Mouse (Mus musculus): ENCODE data around the gene Rfng. TPM values are rescaled to one million over a fixed set of nuclear protein-coding genes. Genes with fewer than 3 reads are reported as not detected.

Gene Rfng
- polyA plus RNA-seq, 1 experiment = 3.1 TPM

DNA sequence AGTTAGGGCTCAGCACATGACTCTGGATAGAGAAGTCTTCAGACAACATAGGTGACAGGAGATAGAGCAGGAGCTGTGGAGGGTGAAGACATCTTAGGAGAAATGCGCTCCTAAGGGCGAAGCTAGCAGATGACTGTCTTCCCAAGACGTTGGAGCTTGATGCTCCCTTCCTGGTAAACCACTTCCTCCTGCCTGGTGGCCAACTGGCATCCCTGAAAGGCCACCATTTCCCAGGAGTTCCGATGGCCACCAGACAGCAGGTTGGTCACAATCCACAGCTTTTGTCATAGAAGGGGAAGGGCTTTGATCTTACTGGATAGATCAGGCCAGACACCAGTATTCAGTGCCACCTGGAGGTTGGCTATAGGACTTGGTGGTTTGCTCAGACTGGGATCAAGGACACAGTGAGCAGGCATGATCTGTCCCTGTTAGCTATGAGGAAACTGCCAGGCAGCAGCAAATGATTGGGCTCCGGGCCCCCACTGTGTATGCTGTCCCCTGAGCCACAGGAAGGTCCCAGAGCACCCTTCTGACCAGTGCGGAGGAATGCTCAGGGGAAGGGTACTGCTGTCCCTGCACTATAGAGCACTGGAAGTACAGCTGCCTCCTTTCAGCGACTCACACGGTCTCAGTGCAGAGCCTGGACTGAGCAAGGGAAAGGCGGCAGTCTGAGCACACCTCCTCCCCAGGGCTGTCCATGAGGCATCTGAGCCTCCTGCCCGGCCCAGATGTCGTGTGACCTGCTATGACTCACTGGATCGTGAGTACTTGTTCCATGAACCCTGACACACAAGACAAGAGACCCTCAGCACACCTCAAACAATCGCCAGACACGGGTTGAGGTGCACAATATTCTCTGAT lies 22.0 kb downstream of the Rfng start:
- H3K36me3 ChIP-seq (ENCODE audit: control insufficient read depth) = no peaks in the 10 kb centered on the region
- H3K4me1 ChIP-seq (ENCODE audit: control insufficient read depth) = no peaks in the 10 kb centered on the region
- peaks cover 21% of the 10 kb centered on the region for H3K27me3 ChIP-seq (ENCODE audit: control insufficient read depth)
- no peak for TF ChIP-seq GATA1 (IDR thresholded peaks at IDR 0.05; ENCODE audit: low read length)
- no peak for TF ChIP-seq TAL1 (IDR thresholded peaks at IDR 0.05; ENCODE audit: low read length)
- H3K4me3 ChIP-seq (replicated peaks) = no peak overlapping the region
- peaks cover 42% of the 10 kb centered on the region for H3K9me3 ChIP-seq (ENCODE audit: control insufficient read depth, low read length)

DNA sequence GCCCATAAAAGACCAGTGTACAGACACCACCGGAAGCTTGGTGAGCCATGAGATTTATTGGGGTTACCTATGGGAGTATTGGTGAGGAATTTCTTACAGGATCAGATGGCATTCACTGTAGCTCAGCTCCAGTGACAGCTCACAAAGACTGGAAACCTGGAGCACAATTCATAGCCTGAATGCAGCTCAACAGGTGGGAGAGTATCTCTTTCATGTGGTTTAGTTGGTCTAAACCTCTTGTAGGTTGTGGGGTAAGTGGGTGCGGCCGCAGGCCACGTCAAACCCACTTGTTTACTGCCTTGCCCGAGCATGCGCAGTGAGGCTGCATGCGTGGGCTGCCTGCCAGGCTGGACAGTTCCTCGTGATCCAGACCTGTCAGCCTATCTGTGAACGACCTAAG lies 23.8 kb downstream of the Rfng start:
- Histone ChIP-seq H3K4me1 (ENCODE audit: control insufficient read depth) (no peaks in the 10 kb centered on the region), H3K27me3 (ENCODE audit: control insufficient read depth) (peaks cover 17% of the 10 kb centered on the region), H3K4me3 (replicated peaks) (no peak overlapping the region), H3K36me3 (ENCODE audit: control insufficient read depth) (no peaks in the 10 kb centered on the region), H3K9me3 (ENCODE audit: control insufficient read depth, low read length) (peaks cover 50% of the 10 kb centered on the region)
- TF ChIP-seq TAL1 (IDR thresholded peaks at IDR 0.05; ENCODE audit: low read length) (no peak), GATA1 (IDR thresholded peaks at IDR 0.05; ENCODE audit: low read length) (no peak)

DNA sequence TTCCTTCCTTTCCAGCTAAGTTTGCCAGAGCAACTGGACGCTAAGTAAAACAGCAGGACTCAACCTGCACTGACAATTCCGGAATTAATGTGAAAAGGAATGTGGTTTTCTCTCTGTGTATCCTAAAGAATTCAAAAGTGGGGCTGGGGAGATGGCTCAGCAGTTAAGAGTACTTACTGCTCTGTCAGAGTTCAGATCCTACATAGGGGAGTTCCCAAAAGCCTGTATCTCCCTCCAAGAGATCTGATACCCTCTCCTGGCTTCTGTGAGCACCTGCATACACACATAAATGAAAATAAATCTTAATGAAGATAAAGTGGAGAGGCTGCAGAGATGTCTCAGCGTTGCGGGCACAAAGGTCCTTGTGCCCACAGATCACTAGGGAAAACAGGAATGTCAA lies 32.4 kb downstream of the Rfng start:
- no peaks in the 10 kb centered on the region for H3K36me3 ChIP-seq (ENCODE audit: control insufficient read depth)
- peaks cover 4% of the 10 kb centered on the region; the same call in 1 of the 2 replicates for H3K9me3 ChIP-seq (ENCODE audit: control insufficient read depth, low read length)
- TF ChIP-seq TAL1 (IDR thresholded peaks at IDR 0.05; ENCODE audit: low read length) (no peak), GATA1 (IDR thresholded peaks at IDR 0.05; ENCODE audit: low read length) (no peak)
- H3K4me1 ChIP-seq (ENCODE audit: control insufficient read depth) = no peaks in the 10 kb centered on the region
- H3K27me3 ChIP-seq (ENCODE audit: control insufficient read depth) = peaks cover 3% of the 10 kb centered on the region; the same call in 1 of the 2 replicates
- H3K4me3 ChIP-seq (replicated peaks) = no peak overlapping the region

DNA sequence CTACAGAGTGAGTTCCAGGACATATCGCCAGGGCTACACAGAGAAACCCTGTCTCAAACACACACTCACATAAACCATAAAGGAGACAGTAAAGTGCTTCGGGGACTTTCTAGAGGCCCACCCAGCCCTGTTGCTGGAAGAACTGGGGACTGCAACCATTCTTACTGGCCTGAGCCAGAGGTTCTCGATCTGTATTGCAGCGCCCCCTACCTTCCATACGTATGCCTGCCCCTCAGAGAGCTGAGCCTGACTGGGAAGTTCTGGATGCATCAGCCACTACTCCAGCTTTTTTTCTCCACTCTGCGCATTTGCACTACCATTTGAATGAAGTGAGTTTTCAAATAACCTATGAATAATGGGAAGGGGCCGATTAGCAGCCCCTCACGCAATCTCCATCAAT lies 34.6 kb downstream of the Rfng start:
- Histone ChIP-seq H3K4me1 (ENCODE audit: control insufficient read depth) (no peaks in the 10 kb centered on the region), H3K9me3 (ENCODE audit: control insufficient read depth, low read length) (no peaks in the 10 kb centered on the region), H3K4me3 (replicated peaks) (no peak overlapping the region), H3K36me3 (ENCODE audit: control insufficient read depth) (no peaks in the 10 kb centered on the region), H3K27me3 (ENCODE audit: control insufficient read depth) (peaks cover 3% of the 10 kb centered on the region; the same call in 1 of the 2 replicates)
- TF ChIP-seq GATA1 (IDR thresholded peaks at IDR 0.05; ENCODE audit: low read length) (no peak), TAL1 (IDR thresholded peaks at IDR 0.05; ENCODE audit: low read length) (no peak)

DNA sequence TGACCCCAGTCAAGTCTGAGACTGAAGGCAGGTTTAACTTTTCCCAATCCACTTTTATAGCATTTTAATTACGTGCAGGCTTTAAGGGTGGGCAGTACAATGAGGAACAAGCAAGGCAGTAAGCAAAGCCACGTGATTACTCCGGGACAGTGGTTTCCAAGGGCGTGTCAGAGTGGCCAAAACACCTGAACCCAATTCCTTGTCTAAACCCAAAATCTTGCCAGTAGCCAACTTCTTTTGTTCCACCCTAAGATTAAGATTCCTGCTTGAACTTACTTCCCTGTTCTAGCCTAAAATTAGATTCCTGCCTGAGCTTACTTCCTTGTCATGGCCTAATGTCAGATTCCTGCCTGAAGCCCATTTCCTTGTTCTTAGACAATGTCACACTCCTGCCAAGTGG lies 36.0 kb downstream of the Rfng start:
- Histone ChIP-seq H3K4me3 (replicated peaks) (no peak overlapping the region), H3K27me3 (ENCODE audit: control insufficient read depth) (peaks cover 6% of the 10 kb centered on the region), H3K36me3 (ENCODE audit: control insufficient read depth) (no peaks in the 10 kb centered on the region), H3K9me3 (ENCODE audit: control insufficient read depth, low read length) (no peaks in the 10 kb centered on the region; the same call in 1 of the 2 replicates), H3K4me1 (ENCODE audit: control insufficient read depth) (no peaks in the 10 kb centered on the region)
- TF ChIP-seq GATA1 (IDR thresholded peaks at IDR 0.05; ENCODE audit: low read length) (no peak), TAL1 (IDR thresholded peaks at IDR 0.05; ENCODE audit: low read length) (no peak)

DNA sequence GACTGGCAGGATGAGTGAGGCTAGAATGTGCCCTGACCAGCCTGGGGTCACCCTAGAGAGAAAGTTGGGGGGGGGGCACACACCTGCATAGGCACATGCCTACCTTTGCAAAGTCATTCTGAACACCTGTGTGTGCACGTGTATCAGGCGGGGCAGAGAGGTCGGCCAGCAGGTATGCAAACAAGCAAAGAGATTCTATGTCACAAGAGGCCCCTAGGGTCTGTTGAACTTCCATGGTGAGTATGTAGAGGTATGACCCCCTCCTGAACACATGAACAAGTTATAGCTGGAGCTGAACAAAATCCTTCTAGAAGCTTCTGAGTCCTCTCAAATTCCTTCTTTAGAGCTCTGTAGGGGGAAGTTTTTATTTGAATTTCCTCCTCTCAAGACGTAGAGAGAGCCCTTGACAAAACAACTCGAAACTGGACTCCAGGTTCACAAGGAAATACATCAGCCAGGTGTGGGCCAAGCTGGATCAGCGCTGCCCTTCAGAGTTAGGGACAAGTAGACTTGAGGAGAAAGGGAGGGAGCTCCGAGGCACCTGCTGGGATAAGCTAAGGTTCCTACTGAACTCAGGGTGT lies 39.8 kb downstream of the Rfng start:
- Histone ChIP-seq H3K27me3 (ENCODE audit: control insufficient read depth) (peaks cover 3% of the 10 kb centered on the region; the same call in 1 of the 2 replicates), H3K36me3 (ENCODE audit: control insufficient read depth) (no peaks in the 10 kb centered on the region), H3K4me3 (replicated peaks) (no peak overlapping the region), H3K9me3 (ENCODE audit: control insufficient read depth, low read length) (no peaks in the 10 kb centered on the region; the same call in 1 of the 2 replicates), H3K4me1 (ENCODE audit: control insufficient read depth) (no peaks in the 10 kb centered on the region)
- no peak for TF ChIP-seq TAL1 (IDR thresholded peaks at IDR 0.05; ENCODE audit: low read length)
- no peak for TF ChIP-seq GATA1 (IDR thresholded peaks at IDR 0.05; ENCODE audit: low read length)

DNA sequence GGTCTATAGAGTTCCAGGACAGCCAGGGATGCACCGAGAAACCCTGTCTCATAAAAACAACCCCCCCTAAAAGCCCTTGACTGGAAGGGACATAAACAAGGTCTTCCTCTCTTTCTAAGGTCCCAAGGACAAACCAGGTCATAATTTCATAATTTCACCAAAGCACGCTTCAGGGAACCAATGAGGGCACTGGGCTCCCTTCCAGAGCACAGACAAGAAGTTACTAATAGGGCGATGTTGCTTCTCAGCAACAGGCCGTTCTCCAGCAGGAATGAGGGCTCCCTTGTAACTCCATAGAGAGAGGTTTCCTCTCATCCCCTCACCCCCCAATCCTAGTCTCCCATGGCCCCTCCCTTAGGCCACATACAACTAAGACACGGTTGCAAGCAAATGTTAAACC lies 43.0 kb downstream of the Rfng start:
- no peak overlapping the region for H3K4me3 ChIP-seq (replicated peaks)
- no peaks in the 10 kb centered on the region for H3K36me3 ChIP-seq (ENCODE audit: control insufficient read depth)
- TF ChIP-seq GATA1 (IDR thresholded peaks at IDR 0.05; ENCODE audit: low read length) = no peak
- TF ChIP-seq TAL1 (IDR thresholded peaks at IDR 0.05; ENCODE audit: low read length) = no peak
- H3K9me3 ChIP-seq (ENCODE audit: control insufficient read depth, low read length) = no peaks in the 10 kb centered on the region; the same call in 1 of the 2 replicates
- H3K27me3 ChIP-seq (ENCODE audit: control insufficient read depth) = peaks cover 3% of the 10 kb centered on the region; the same call in 1 of the 2 replicates
- no peaks in the 10 kb centered on the region for H3K4me1 ChIP-seq (ENCODE audit: control insufficient read depth)

DNA sequence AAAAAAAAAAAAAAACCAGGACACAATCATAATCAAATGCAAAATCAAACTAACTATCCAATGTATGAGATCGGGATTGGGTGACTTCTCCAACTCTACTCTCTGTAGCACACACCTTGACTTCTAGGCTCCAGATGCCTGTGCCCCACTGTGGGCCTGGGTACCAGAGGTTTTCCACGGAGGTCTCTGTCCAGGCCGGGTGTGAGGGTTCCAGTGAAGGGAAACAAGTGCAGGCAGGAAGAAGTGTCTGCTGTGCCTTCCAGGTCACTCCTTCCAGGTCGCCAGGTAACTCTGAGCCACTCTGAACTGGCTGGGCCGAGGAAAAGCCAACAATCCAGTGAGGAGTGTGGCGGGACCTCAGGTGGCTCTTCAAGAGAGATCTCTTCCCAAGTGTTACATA lies 47.6 kb downstream of the Rfng start:
- H3K4me1 ChIP-seq (ENCODE audit: control insufficient read depth) = no peaks in the 10 kb centered on the region
- H3K9me3 ChIP-seq (ENCODE audit: control insufficient read depth, low read length) = peaks cover 2% of the 10 kb centered on the region
- peaks cover 12% of the 10 kb centered on the region for H3K27me3 ChIP-seq (ENCODE audit: control insufficient read depth)
- no peaks in the 10 kb centered on the region for H3K36me3 ChIP-seq (ENCODE audit: control insufficient read depth)
- TF ChIP-seq TAL1 (IDR thresholded peaks at IDR 0.05; ENCODE audit: low read length) (no peak), GATA1 (IDR thresholded peaks at IDR 0.05; ENCODE audit: low read length) (no peak)
- no peak overlapping the region for H3K4me3 ChIP-seq (replicated peaks)

DNA sequence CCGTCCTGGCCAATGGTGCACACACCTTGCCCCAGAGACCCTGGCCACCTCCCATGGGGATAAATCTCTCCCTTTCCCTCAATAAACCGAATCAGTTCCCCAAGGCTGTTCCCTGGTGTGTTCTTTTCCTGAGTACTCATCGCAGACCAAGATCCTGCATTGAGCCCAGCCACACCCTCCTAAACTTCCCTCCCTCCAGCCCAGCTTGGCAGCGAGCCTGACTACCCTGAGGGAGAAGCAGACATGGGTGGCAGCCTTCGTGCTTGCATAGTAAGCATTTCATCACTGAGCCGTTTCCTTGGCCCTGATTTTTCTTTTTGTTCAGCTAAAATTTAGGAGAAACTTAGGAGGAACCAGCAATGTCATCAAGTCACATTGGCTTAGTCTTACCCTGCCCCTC lies 50.5 kb downstream of the Rfng start:
- Histone ChIP-seq H3K4me3 (replicated peaks) (no peak overlapping the region), H3K4me1 (ENCODE audit: control insufficient read depth) (peaks cover 5% of the 10 kb centered on the region), H3K27me3 (ENCODE audit: control insufficient read depth) (peaks cover 22% of the 10 kb centered on the region), H3K36me3 (ENCODE audit: control insufficient read depth) (no peaks in the 10 kb centered on the region), H3K9me3 (ENCODE audit: control insufficient read depth, low read length) (peaks cover 3% of the 10 kb centered on the region)
- TF ChIP-seq TAL1 (IDR thresholded peaks at IDR 0.05; ENCODE audit: low read length) = no peak
- no peak for TF ChIP-seq GATA1 (IDR thresholded peaks at IDR 0.05; ENCODE audit: low read length)
